Mouse (Mus musculus) R1 (cell line): ENCODE data around the gene Zfp3.

Experiments
- DNase-seq: peaks from one replicate; pipeline ENCODE4 v3.0.0-alpha.2; 2018; ENCODE audit warnings: low read depth, low spot score

Gene Zfp3

DNA sequence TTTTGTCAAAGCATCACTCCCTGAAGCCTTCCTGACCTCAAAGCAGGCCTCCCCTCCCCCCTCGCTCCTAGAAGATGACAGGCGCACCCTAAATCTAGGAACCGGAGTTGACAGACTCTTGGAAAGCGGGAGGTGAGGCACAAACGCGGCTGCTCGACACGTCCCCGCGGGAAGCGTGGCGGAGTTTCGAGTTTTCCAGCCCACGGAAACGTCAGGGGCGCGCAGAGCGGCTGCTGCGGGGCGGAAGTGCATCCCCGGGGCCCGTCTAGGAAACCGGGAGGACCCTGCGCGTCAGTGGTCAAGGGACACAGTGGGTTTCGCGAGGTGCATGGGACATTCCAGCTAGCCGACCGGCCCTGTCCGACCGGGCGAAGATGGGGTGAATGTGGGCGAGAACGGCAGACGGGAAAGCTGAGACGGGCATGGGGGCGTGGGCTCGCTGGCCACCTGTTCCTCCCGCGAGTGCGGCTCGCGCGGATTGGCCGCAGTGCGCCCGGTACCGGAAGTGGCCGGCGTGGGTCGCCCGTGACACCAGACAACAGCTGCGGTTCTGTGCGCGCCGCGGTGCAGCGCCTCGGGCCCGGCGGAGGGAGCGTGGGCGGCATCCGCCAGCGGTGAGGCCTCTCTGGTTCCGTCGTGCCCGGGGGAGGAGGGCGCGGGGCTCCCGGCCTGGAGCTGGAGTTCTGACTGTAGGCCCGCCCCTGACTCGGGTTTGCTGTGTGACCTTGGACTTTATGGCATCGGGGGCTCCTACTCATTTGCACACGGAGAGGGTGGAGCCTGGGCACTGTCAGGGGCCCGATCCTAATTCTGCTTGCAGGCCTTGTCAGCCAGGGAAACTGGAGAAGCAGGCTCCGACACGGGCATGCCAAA is at the start of gene Zfp3:
TSS of gene Zfp3 (plus strand) at position 274 of the 873 bp plus-strand sequence.
- peak; percentile 88 for DNase-seq

DNA sequence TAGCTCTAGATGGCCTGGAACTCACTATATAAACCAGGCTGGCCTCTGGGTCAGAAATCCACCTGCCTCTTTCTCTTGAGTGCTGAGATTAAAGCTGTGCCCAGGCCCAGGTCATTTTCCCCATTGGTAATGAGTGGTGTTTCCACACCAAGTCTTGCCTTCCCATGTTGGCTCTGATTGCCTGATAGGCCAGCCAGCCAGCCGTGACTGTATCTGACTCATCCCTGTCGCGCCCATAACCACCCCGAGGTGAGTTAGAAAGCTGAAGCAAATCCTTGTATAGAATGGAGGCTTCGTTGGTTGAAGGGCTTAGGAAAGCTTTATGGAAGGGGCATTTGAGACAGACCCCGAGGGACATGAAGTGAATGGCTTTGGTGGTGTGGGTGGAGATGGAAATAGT is 48.2 kb upstream of the Zfp3 start:
- DNase-seq: no peak

DNA sequence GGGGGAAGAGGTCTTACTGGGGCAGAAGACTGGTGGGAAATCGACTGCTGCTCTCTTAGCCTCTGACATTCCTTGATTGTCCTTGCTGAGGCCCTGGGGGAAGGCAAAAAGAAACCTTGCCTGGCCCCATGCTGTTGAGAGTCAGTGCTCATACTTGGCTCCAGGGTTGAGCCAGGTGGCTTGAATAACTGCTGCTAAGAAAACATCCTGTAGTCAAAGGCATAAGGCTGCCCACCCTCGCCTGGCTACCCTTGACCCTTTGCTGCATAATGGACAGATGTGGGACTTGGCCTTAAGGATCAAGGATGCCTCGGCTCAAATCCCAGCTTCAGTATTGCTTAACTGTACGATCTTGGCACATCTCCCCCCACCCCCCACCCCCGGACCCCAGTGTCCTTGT is 45.5 kb upstream of the Zfp3 start:
- DNase-seq: no peak

DNA sequence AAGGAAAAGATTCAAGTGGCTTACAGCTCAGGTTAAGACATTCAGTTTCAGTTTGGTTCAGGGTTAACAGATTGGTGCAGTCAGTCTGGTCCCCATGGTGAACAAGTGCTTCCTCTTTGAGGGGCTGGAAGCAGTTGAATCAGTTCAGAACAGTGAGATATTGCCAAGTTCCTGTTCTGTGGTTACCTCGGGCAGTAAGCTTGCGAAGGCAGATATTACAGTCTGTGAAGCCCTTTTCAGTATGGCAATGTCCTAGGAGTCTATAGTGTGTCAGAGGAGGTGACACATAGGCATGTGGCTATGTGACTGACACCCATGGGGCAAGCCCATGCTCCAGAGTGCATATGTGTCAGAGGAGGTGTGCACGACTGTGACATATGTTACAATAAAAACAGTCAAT is 43.4 kb upstream of the Zfp3 start:
- no peak for DNase-seq

DNA sequence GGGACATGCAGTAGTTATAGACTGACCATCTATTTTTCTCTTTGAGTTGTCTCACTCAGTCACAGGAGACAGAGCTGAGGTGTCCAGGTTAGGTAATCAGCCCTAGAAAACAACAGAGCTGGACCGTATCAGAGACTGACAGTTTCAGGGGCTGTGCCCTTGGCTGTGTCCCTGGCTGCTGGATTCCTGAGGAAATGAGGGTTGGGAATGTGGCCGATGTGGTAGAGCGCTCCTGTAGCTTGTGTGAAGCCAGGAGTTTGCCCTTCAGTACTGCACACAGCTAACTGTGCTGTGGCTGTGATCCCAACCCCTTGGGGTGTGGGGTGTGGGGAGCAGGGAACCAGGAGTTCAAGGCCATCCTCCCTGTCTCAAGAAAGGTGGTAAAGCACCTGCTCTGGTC is 42.9 kb upstream of the Zfp3 start:
- DNase-seq: no peak

DNA sequence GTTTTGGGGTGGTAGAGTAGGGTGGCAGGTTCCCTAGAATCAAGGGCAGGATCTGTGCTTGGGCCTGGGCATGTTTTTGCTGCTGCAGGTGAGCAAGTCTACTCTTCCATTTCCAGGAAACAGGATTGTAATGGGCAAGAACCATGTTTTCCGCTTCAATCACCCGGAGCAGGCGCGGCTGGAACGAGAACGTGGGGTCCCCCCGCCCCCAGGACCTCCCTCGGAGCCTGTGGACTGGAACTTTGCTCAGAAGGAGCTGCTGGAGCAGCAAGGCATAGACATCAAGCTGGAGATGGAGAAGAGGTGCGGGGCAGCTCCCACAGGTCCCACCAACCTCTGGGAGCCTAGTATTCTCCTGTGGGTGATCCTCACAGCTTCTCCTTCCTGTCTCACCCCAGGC is 39.3 kb upstream of the Zfp3 start:
- no peak for DNase-seq

DNA sequence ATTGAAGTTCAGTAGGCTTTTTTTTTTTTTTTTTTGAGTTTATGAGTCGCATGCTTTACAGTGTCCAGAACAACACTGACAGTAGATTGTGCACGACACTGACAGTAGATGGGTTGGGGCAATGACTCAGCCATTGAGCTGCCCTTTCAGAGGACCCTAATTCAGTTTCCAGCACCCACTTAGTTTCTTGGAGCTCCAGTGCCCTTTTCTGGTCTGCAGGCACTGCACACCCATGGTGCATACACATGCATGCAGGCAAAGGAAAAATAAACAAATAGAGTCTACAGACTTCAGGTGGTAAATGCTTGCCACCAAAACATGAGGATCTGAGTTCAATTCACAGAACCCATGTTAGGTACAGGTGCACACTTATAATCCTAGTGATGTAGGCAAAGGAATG is 37.4 kb upstream of the Zfp3 start:
- no peak for DNase-seq

DNA sequence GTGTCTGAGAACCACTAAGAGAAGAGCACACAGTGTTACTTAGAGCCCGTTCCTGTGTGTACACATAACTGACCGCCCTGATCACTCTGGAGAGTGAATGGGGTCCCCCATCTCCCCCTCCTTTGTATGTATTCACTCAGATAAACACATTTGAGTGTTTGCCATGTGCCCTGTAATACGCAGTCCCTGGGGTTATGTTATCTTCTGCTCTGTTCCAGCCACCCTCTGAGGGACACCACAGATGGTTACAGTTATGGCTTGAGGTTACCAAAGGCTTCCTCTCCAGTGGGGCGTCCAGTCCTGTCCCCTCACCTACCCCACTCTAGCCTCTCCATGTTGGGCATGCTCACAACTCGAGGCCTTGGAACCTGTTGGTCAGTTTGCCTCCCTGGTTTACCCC is 36.6 kb upstream of the Zfp3 start:
- no peak for DNase-seq

DNA sequence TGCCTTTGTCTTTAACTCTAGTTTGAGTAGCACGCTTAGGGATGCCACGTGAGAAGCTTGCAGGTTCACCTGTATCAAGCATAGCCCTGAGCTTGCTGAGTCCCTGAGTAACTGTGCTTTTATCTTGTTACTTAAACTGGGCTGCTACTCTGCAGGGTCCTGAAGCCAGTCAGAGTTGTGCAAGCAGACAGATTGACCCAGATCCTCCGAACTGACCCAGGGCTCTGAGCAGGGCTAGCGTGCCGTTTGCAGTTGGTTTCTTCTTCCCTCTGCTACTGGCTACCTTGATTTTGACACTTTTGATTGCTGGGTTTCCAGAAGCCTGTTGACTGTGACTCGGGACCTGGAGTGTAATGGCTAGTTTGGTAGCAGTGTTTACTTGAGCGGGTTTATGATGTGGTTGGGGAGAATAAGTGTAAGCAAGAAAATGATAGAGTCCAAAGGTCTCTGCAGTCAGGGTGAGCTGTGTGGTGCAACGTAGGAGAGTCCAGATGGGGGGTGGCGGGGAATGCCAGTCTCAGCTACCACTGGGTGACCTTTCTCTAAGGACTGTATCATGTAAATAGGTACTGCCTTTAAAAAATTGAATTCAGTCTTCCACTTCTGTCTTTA is 33.5 kb upstream of the Zfp3 start:
- no peak for DNase-seq

DNA sequence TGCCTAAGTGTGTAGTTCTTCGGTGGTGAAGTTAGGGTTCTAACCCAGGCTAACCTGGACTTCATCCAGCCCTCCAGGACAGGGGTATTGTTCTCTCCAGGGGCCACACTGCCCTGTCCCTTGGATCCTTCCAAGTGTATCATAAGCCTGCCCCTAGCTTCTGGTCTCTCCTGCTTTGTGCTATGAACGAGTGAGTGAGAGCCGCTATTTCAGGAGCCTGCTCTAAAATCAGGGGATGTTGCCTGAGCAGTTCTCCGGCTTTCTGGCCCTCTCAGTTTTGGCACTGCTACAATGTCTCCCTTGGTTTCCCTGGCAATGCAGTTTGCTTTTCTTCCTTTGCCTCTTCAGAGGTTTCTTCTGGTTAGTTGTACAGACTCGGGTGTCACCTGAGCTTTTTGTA is 32.8 kb upstream of the Zfp3 start:
- no peak for DNase-seq

DNA sequence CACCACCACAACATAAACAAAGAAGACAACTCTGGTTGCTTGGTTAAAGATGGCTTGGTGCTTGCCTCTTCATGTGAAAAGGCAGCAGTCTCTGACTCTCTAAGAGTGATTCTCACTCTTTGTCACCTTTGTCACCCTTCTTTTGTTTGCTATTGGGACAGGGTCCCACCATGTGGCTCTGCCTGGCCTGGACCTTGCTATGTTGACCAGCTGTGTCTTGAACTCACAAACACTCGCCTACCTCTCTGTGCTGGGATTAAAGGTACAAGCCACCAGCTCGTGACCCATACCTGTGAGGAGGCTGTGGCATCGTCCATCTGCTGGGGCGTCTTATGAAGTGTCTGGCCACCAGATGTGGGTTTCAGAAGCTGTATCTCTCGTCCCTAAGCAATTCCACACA is 30.8 kb upstream of the Zfp3 start:
- no peak for DNase-seq

DNA sequence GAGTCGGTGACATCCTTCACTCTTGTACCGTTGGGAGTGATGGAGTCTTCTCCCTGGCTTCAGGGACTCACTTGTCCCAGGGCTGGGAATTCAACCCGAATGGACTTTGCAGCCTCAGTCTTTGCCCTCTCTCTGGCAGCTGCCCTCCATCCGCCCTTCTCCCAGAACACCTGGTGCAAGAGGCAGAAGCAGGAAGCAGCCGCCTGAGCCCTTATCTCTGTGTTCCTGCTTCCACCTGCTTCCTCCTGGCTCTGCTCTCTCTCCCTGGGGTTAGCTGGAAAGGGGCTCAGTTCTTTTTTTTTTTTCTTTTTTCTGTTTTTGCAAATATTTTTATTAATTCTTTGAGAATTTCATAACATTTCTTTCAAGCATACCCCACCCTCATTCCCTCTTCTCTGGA is 26.3 kb upstream of the Zfp3 start:
- DNase-seq: no peak

DNA sequence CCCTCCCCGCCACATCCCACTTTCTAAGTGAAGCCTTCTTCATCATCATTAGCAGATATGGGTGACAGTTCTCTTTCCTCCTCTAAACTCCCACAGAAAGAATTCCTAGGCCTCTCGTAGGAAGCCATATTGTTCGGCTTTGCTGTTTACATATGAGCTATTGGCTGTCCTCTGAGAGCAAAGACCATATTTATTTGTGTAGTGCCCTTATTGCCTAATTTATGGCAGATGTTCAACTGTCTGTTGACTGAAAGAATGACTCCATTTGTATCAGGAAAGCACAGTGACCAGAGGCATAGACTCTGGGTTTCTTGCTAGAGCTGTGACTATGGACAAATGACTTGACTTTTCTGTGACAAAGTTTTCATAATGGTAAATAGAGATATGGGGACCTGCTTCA is 22.4 kb upstream of the Zfp3 start:
- DNase-seq: no peak

DNA sequence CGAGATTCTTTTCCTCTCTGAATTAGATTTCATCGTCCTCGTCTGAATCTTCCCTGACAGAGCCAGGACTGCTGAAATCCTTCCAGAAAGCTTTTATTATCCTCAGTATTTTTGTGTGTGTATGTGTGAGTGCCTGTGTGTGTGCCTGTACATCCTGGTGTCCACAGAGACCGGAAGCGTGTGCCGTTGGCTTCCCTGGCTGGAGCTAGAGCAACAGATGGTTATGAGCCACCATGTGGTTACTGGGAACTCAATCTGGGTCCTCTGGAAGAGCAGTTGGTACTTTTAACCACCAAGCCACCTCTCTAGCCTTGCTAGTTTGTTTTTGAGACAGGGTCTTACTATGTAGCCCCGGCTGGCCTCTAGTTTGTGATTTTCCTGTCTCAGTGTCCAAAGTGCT is 21.9 kb upstream of the Zfp3 start:
- no peak for DNase-seq

DNA sequence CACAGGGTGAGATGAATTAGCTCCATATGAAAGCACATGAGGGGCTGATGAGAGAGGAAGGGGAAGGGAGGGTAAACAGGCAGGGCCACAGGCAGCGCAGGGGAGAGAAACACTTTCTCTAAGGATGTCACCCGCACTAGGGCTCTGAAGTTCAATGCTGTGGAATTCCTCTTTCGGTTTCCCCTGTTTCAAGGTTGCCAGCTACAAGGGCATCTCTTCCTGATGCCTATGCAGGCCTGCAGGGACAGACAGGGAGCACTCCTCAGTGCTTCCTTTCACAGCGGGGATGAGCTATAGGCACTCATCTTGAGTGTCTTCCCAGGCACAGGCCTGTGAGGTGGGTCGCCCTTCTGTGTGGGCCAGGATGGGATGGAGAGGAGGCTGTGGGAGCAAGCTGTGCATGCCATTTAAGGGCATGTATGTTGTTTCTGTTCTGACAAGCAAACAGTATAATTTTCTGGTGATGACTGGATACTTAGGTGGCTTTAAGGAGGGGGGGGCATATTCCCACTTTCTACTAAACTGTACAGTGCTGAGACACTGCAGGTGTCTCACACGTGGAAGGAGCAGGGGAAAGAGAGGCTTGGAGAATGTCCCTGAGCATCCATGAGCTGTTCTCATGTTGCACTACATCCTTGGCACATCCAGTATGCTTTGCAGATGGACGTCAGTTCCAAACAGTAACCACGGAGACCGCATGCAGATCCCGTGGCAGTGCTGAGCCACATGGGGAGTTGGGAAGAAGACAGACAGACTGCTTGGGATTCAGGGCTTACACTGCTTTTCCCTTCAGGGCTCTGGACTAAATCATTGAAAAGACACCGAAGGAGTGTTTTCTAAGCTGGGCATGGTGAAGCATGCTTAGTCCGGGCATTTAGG is 21.2 kb upstream of the Zfp3 start:
- no peak for DNase-seq

DNA sequence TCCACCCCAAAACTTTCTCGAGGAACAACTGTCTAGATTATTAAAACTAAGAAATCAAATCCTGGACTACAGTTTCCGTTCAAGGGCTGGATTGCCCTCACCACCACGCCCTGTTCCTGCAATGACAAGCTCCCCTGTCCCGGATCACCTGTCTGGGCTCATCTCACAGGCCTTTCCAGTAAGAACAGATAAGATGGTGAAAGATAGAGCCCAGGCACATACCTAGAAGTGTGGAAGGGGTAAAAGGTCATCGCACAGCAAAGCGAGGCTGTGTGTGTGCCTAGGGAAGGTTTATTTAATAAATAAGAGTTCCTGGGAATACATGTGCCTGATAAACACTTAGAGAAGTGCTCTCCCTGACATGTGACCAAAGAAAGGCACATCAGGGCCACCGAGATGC is 18.4 kb upstream of the Zfp3 start:
- no peak for DNase-seq

DNA sequence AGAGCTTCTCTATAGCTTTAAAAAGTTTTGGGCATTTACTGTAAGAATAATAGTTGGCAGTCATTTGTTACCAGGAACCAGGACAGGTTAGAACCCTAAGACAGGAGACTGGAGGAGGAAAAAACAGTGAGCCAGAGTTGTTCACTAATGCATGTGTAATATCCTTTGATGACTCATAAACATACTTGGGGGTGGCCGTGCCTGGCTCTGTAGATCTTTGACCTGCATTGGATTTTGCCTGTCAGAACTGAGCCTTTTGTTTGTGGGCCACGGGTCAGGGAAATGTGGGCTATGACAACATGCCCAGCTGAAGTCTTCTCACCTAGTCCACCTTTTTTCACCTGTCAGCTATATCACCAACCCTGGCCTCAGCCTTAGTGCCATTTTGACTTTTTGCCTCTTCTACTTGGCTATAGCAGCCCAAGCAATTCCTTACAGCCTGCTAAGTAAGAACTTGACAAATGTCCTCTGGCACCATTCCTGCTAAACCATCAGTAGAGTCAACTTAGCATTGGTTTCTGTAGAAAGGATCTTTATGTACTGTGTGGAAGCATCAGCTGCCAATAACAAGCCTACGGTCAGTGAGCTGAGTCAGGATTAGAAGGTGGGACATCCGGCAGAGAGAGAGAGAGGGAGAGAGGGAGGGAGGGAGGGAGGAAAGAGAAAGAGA is 16.0 kb upstream of the Zfp3 start:
- DNase-seq: no peak

DNA sequence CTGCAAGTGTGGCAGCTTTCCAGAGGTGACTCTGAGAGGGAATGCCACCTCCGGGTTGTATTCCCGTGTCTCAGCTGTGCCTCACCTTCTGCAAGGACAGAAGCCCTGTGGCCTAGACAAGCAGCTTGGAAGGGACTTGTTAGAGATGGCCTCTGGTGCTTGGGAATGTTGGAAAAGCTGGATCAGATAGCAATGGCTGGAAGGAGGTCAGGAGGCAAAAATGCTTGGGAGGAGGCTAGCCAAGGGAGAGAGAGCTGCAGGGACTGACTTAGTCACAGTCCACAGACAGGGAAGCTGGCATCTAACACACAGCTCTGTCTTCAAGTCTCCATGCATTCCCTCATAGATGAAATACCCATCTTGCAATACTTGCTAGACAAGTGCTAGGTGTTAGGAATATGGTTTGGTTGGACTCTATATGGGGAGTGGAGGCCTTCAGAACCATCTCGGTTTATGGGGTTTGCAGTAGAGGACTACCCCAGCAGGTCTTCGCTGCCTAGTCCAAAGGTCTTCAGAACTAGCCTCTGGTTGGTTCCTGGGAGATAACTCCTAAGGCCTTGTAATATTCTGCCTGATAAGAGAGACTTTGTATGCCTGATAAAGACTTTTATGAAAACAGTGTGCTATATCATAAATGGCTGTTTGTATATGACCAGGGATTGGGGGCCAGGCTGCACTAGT is 11.5 kb upstream of the Zfp3 start:
- DNase-seq: no peak

DNA sequence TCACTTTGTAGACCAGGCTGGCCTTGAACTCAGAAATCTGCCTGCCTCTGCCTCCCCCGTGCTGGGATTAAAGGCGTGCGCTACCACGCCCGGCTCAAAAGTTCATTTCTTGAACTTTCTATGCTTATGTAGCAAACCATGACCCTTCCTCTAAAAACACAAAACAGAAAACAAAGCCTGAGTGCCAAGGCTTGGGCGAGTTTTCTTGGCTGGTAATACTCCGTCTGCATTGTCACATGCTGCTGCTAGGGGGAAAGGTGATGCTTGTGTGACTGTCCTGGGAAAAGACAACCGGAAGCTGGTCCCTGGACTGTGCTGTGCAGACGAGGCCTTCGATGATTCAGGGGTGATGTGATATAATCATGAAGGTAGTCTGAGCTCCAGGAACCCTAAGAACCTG is 10.9 kb upstream of the Zfp3 start:
- no peak for DNase-seq

DNA sequence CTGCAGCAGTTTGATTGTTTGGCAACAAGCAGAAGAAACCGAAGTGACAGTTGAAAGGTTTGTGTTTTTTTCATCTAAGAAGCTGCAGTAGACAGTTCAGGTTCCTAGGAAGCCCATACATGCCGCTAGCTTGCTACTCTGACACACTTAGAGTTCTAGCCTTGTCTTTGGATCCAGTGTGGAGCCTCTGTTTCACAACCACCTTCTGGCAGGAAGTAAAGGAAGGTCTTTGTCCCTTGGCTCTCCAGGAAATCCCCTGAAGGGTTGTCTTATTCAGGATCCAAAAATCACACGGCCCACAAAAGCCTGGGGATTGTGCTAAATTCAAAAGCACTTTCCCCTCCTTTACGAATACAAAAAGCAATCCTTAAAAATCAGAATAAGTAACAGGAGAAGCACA is 9.5 kb upstream of the Zfp3 start:
- DNase-seq: no peak

DNA sequence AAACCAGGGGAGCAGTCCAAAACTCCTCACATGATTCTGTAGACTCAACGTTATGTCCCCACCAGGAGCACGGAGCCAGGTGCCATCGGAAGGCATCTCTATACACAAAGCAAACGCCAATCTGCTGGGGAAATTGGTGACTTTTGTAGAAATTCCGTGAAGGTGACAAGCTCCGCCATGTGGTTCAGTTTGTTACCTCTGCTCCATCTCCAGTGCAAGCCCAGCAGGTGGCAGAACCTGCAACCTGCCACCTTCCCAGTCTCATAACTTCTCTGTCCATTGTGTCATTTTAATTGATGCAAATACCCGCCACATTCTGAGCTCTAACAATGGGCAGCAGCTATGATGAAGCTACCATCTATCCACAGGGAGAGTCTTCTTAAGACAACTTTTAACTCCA is 9.1 kb upstream of the Zfp3 start:
- no peak for DNase-seq
